Mouse (Mus musculus) small intestine, adult 2 months (tissue): ENCODE measurements around the gene Boc.

Experiments used
- CTCF ChIP-seq: fragments of 200-500 bp; IDR thresholded peaks from 2 replicates; pipeline ENCODE4 v1.5.1; 2012; ENCODE audit warnings: low read depth, mild to moderate bottlenecking, control low read depth, inconsistent platforms, low read length, moderate library complexity, mixed read lengths; ENCODE audit not compliant: insufficient replicate concordance, insufficient read length; ENCODE audit errors: extremely low read depth
- POLR2A ChIP-seq: fragments of 200-500 bp; IDR thresholded peaks from 2 replicates; pipeline ENCODE4 v1.6.1; 2012; ENCODE audit warnings: low read depth, mild to moderate bottlenecking, control low read depth, inconsistent platforms, low read length, moderate library complexity

DNA sequence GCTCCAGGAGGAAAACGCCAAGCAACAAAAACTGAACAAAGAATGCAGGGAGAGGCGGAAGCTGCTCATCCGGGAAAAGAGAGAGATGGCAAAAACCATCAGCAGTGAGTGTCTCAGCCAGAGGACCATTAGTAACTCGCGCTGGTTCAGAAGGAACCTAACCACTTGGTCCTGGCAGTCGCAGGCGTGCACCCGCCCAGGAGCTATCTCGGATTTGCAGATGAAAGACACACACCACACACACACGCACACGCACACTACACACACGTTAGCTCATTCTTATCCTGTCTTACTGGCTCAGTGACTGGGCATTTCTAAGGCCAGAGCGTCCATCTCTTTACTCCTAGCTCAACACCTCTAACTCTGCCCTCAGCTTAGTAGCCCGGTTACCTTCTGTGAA, 83.4 kb downstream of the Boc start:
- TF ChIP-seq CTCF (no peak), POLR2A (no peak)
